Mouse (Mus musculus): ENCODE data around the gene Fam83e.

DNA sequence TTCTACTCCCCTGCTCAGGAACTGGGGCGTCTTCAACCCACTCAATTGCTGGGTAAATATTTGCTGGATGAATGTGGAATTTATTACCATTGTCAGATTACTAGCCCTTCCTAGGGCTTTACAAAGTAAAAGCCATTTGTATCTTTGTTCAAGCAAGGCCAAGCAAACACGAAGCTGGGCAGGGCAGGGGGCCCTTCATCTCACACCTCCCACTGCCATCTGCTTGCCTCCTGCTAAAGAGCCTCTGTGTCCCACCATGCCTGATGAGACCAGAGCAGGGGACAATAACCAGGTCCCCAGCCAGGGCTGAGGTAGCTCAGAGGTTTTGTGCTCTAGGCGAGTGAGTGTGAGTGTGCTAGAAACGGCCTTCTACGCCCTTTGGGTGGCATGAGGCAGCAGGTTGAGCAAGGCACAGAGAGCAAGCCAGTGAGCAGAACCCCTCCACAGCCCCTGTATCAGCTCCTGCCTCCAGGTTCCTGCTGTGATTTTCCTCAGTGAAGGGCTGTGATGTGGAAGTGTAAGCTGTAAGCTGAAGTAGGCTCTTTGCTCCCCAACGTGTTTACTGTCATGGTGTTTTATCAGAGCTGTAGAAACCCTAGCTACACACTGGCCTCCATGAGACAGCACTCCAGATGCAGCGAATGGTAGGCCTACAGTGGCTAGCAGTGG is 43.3 kb upstream of the Fam83e start:
- TF ChIP-seq POLR2A (IDR thresholded peaks at IDR 0.05; ENCODE audit: low read depth, low read length): no peak
- TF ChIP-seq CTCF (IDR thresholded peaks at IDR 0.05; ENCODE audit: extremely low read depth, insufficient read length, insufficient replicate concordance, low read depth, low read length): no peak

All from small intestine, adult 2 months (tissue).